Mouse (Mus musculus) hindbrain, embryonic 12.5 days (tissue): Measurements from ENCODE around the gene Pdzd2. TPM values are rescaled to one million over a fixed set of nuclear protein-coding genes. Genes with fewer than 3 reads are reported as not detected.

Experiments used
- ATAC-seq: fragments of 200-750 bp; cut with Nextera tagmentation; 2 replicates; pipeline ENCODE4 v1.8.0; 2017; ENCODE audit warnings: moderate TSS enrichment; ENCODE audit not compliant: low FRiP score
- H3K27ac ChIP-seq: fragments of 300-500 bp; sonication (generic); 2 replicates; pipeline ENCODE4 v1.5.1; 2016; ENCODE audit warnings: mild to moderate bottlenecking
- H3K27me3 ChIP-seq: fragments of 300-500 bp; sonication (generic); 2 replicates; pipeline ENCODE4 v1.6.1; 2016; ENCODE audit warnings: mild to moderate bottlenecking
- H3K36me3 ChIP-seq: fragments of 300-500 bp; sonication (generic); 2 replicates; pipeline ENCODE4 v1.6.1; 2016; ENCODE audit warnings: mild to moderate bottlenecking
- H3K4me1 ChIP-seq: fragments of 300-500 bp; sonication (generic); 2 replicates; pipeline ENCODE4 v1.6.1; 2016
- H3K4me2 ChIP-seq: fragments of 300-500 bp; sonication (generic); replicated peaks from 2 replicates; pipeline ENCODE4 v1.6.1; 2016; ENCODE audit warnings: mild to moderate bottlenecking
- H3K4me3 ChIP-seq: fragments of 300-500 bp; sonication (generic); 2 replicates; pipeline ENCODE4 v1.5.1; 2016; ENCODE audit warnings: mild to moderate bottlenecking
- H3K9ac ChIP-seq: fragments of 300-500 bp; sonication (generic); 2 replicates; pipeline ENCODE4 v1.6.1; 2016; ENCODE audit warnings: mild to moderate bottlenecking, moderate library complexity
- H3K9me3 ChIP-seq: fragments of 300-500 bp; sonication (generic); replicated peaks from 2 replicates; pipeline ENCODE4 v1.6.1; 2016; ENCODE audit warnings: mild to moderate bottlenecking
- whole genome bisulfite sequencing: fragments of 180-500 bp; shearing (Covaris S2); methylation state at CpG from one replicate; pipeline ENCODE4 v1.1.7; 2016; 5-methylcytosine and 5-hydroxymethylcytosine counted together
- polyA plus RNA-seq: library from polyadenylated mRNA; unstranded; fragments of >200 nt; fragmentation: Nextera tagmentation; extraction: Ambion mirVana; gene quantifications from 2 replicates; pipeline ENCODE4 v1.2.1, GENCODE M21; 2016

Pdzd2 gene
- polyA plus RNA-seq, 1 experiment from 2014 or later, result 8.7 TPM

- H3K4me3 ChIP-seq, result no peak overlapping the region
- no peak overlapping the region for H3K4me2 ChIP-seq
- 90% methylated on average over 8 of the region's 8 CpGs for WGBS
- ATAC-seq, result no peak
- H3K9ac ChIP-seq, result no peak overlapping the region
- no peaks in the 10 kb centered on the region for H3K9me3 ChIP-seq
- no peak overlapping the region for H3K27ac ChIP-seq
- H3K27me3 ChIP-seq, result no peaks in the 10 kb centered on the region
- H3K4me1 ChIP-seq, result peaks cover 3% of the 10 kb centered on the region; the same call in 1 of the 2 replicates
- H3K36me3 ChIP-seq, result no peaks in the 10 kb centered on the region
Measured at GRCm38 (mm10) chr15:12634921-12635320, 104.8 kb downstream of the Pdzd2 start.

- no peak overlapping the region for H3K4me3 ChIP-seq
- ATAC-seq, result no peak
- H3K27ac ChIP-seq, result no peak overlapping the region
- 86% methylated on average over 7 of the region's 7 CpGs for WGBS
- no peaks in the 10 kb centered on the region for H3K27me3 ChIP-seq
- no peaks in the 10 kb centered on the region for H3K9me3 ChIP-seq
- no peaks in the 10 kb centered on the region for H3K36me3 ChIP-seq
- H3K4me2 ChIP-seq, result no peak overlapping the region
- peaks cover 12% of the 10 kb centered on the region for H3K4me1 ChIP-seq
- H3K9ac ChIP-seq, result no peak overlapping the region
Measured at GRCm38 (mm10) chr15:12629164-12629563, 110.6 kb downstream of the Pdzd2 start.

- Histone ChIP-seq H3K27me3 (no peaks in the 10 kb centered on the region), H3K9ac (no peak overlapping the region), H3K27ac (no peak overlapping the region), H3K4me1 (peaks cover 12% of the 10 kb centered on the region), H3K36me3 (no peaks in the 10 kb centered on the region), H3K9me3 (no peaks in the 10 kb centered on the region), H3K4me2 (no peak overlapping the region), H3K4me3 (no peak overlapping the region)
- no peak for ATAC-seq
- 93% methylated on average over 7 of the region's 7 CpGs for WGBS
Measured at GRCm38 (mm10) chr15:12628451-12628850, 111.3 kb downstream of the Pdzd2 start.

- H3K27ac ChIP-seq, result no peak overlapping the region
- no peak overlapping the region for H3K4me2 ChIP-seq
- no peaks in the 10 kb centered on the region for H3K9me3 ChIP-seq
- no peaks in the 10 kb centered on the region for H3K36me3 ChIP-seq
- H3K9ac ChIP-seq, result no peak overlapping the region
- H3K4me1 ChIP-seq, result peaks cover 20% of the 10 kb centered on the region
- 81% methylated on average over 9 of the region's 9 CpGs for WGBS
- H3K27me3 ChIP-seq, result no peaks in the 10 kb centered on the region
- H3K4me3 ChIP-seq, result no peak overlapping the region
- ATAC-seq, result no peak
Measured at GRCm38 (mm10) chr15:12626930-12627329, 112.8 kb downstream of the Pdzd2 start.

GRCm38 (mm10) chr15:12626166-12626565 is 113.6 kb downstream of the Pdzd2 start:
- 65% methylated on average over 8 of the region's 8 CpGs for WGBS
- no peaks in the 10 kb centered on the region for H3K27me3 ChIP-seq
- ATAC-seq, result no peak
- no peak overlapping the region for H3K4me2 ChIP-seq
- no peak overlapping the region for H3K9ac ChIP-seq
- no peak overlapping the region for H3K27ac ChIP-seq
- H3K9me3 ChIP-seq, result no peaks in the 10 kb centered on the region
- no peaks in the 10 kb centered on the region for H3K36me3 ChIP-seq
- H3K4me3 ChIP-seq, result no peak overlapping the region
- H3K4me1 ChIP-seq, result peaks cover 20% of the 10 kb centered on the region

GRCm38 (mm10) chr15:12625524-12625923 is 114.2 kb downstream of the Pdzd2 start:
- H3K4me2 ChIP-seq, result no peak overlapping the region
- 45% methylated on average over 6 of the region's 6 CpGs for WGBS
- H3K27ac ChIP-seq, result no peak overlapping the region
- no peak overlapping the region for H3K9ac ChIP-seq
- H3K9me3 ChIP-seq, result no peaks in the 10 kb centered on the region
- peaks cover 20% of the 10 kb centered on the region for H3K4me1 ChIP-seq
- no peaks in the 10 kb centered on the region for H3K27me3 ChIP-seq
- ATAC-seq, result peak; percentile 45
- H3K36me3 ChIP-seq, result no peaks in the 10 kb centered on the region
- no peak overlapping the region for H3K4me3 ChIP-seq

- H3K9me3 ChIP-seq, result no peaks in the 10 kb centered on the region
- no peak overlapping the region for H3K4me3 ChIP-seq
- no peaks in the 10 kb centered on the region for H3K36me3 ChIP-seq
- no peak overlapping the region for H3K27ac ChIP-seq
- WGBS, result 92% methylated on average over 4 of the region's 4 CpGs
- no peak overlapping the region for H3K9ac ChIP-seq
- ATAC-seq, result no peak
- no peak overlapping the region for H3K4me2 ChIP-seq
- peaks cover 16% of the 10 kb centered on the region for H3K4me1 ChIP-seq
- no peaks in the 10 kb centered on the region for H3K27me3 ChIP-seq
Measured at GRCm38 (mm10) chr15:12623521-12623920, 116.2 kb downstream of the Pdzd2 start.

- no peak for ATAC-seq
- no peaks in the 10 kb centered on the region for H3K36me3 ChIP-seq
- no peak overlapping the region for H3K9ac ChIP-seq
- H3K27me3 ChIP-seq, result no peaks in the 10 kb centered on the region
- H3K27ac ChIP-seq, result no peak overlapping the region
- H3K4me1 ChIP-seq, result peaks cover 16% of the 10 kb centered on the region
- no peak overlapping the region for H3K4me2 ChIP-seq
- no peaks in the 10 kb centered on the region for H3K9me3 ChIP-seq
- 89% methylated on average over 5 of the region's 5 CpGs for WGBS
- H3K4me3 ChIP-seq, result no peak overlapping the region
Measured at GRCm38 (mm10) chr15:12622701-12623100, 117.0 kb downstream of the Pdzd2 start.

- ATAC-seq, result no peak
- 64% methylated on average over 7 of the region's 7 CpGs for whole genome bisulfite sequencing
- H3K4me1 ChIP-seq, result peaks cover 16% of the 10 kb centered on the region
- no peaks in the 10 kb centered on the region for H3K27me3 ChIP-seq
- no peak overlapping the region for H3K4me3 ChIP-seq
- H3K4me2 ChIP-seq, result no peak overlapping the region
- H3K27ac ChIP-seq, result no peak overlapping the region
- H3K9ac ChIP-seq, result no peak overlapping the region
- H3K9me3 ChIP-seq, result no peaks in the 10 kb centered on the region
- H3K36me3 ChIP-seq, result no peaks in the 10 kb centered on the region
Measured at GRCm38 (mm10) chr15:12622093-12622643, 117.6 kb downstream of the Pdzd2 start.

GRCm38 (mm10) chr15:12619273-12619672 is 120.5 kb downstream of the Pdzd2 start:
- WGBS, result 82% methylated on average over 8 of the region's 8 CpGs
- H3K4me2 ChIP-seq, result no peak overlapping the region
- H3K36me3 ChIP-seq, result no peaks in the 10 kb centered on the region
- H3K4me1 ChIP-seq, result peaks cover 8% of the 10 kb centered on the region
- no peak for ATAC-seq
- no peak overlapping the region for H3K27ac ChIP-seq
- H3K4me3 ChIP-seq, result no peak overlapping the region
- no peaks in the 10 kb centered on the region for H3K27me3 ChIP-seq
- no peak overlapping the region for H3K9ac ChIP-seq
- no peaks in the 10 kb centered on the region for H3K9me3 ChIP-seq

- no peak for ATAC-seq
- WGBS, result 86% methylated on average over 11 of the region's 11 CpGs
- no peak overlapping the region for H3K9ac ChIP-seq
- no peaks in the 10 kb centered on the region for H3K9me3 ChIP-seq
- H3K27me3 ChIP-seq, result no peaks in the 10 kb centered on the region
- no peaks in the 10 kb centered on the region for H3K36me3 ChIP-seq
- H3K4me1 ChIP-seq, result peaks cover 8% of the 10 kb centered on the region
- H3K4me3 ChIP-seq, result no peak overlapping the region
- no peak overlapping the region for H3K4me2 ChIP-seq
- no peak overlapping the region for H3K27ac ChIP-seq
Measured at GRCm38 (mm10) chr15:12617651-12618050, 122.1 kb downstream of the Pdzd2 start.

- H3K4me1 ChIP-seq, result peaks cover 4% of the 10 kb centered on the region
- H3K4me2 ChIP-seq, result no peak overlapping the region
- H3K9me3 ChIP-seq, result no peaks in the 10 kb centered on the region
- H3K27ac ChIP-seq, result no peak overlapping the region
- ATAC-seq, result no peak
- no peaks in the 10 kb centered on the region for H3K36me3 ChIP-seq
- WGBS, result 73% methylated on average over 8 of the region's 8 CpGs
- no peak overlapping the region for H3K4me3 ChIP-seq
- no peak overlapping the region for H3K9ac ChIP-seq
- no peaks in the 10 kb centered on the region for H3K27me3 ChIP-seq
Measured at GRCm38 (mm10) chr15:12617220-12617619, 122.5 kb downstream of the Pdzd2 start.

- H3K27ac ChIP-seq, result no peak overlapping the region
- no peak overlapping the region for H3K4me2 ChIP-seq
- no peaks in the 10 kb centered on the region for H3K36me3 ChIP-seq
- H3K4me3 ChIP-seq, result no peak overlapping the region
- WGBS, result 66% methylated on average over 20 of the region's 20 CpGs
- H3K4me1 ChIP-seq, result no peaks in the 10 kb centered on the region
- no peaks in the 10 kb centered on the region for H3K27me3 ChIP-seq
- H3K9ac ChIP-seq, result no peak overlapping the region
- no peak for ATAC-seq
- no peaks in the 10 kb centered on the region for H3K9me3 ChIP-seq
Measured at GRCm38 (mm10) chr15:12614944-12615878, 124.5 kb downstream of the Pdzd2 start.
